Mouse (Mus musculus) lung, adult 10 weeks (tissue): ENCODE results near the gene Gpn3. TPM values are rescaled to one million over a fixed set of nuclear protein-coding genes. Genes with fewer than 3 reads are reported as not detected.

Source experiments
- polyA plus RNA-seq: library from polyadenylated mRNA; stranded (reverse); fragments of 350-450 nt; fragmentation: Illumina TruSeq; extraction: RNeasy Lipid Tissue Mini Kit (QIAGEN cat#74804); gene quantifications from one replicate; pipeline ENCODE4 v1.2.3, GENCODE M21; 2014; ENCODE audit warnings: low read depth, low replicate concordance; ENCODE audit not compliant: insufficient read depth

Gene Gpn3
- polyA plus RNA-seq = 21.9 TPM

DNA sequence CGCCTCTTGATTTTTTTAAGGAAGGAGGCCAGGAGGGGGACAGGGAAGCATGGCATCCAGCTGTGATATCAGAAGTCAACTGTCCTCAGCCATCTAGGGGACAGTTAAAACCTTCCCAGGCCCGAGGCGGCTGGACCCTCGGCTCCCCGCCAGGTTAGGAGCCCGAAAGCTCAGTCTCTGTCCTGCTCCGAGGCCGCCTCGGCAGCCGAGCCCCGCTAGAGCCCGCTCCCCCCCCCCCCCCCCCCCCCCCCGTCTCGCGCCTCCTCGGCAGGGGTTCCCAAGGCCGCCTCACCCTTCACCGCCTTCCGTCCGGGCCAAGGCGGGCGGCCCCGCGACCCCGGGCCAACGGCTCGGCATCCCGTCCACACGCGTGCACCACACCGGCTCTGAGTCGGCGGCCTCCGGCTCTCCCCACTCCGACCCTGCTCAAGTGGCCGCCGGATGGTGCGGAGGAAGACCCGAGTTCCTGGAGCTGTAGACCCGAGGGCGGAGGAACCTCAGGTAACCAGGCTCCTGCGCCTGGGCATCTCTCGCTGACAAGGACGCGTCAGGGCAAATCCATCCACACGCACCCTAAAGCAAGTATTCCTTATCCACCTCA, at the start of gene Gpn3:
TSS of gene Gpn3 (plus strand) at position 286 of the 601 bp plus-strand sequence.

DNA sequence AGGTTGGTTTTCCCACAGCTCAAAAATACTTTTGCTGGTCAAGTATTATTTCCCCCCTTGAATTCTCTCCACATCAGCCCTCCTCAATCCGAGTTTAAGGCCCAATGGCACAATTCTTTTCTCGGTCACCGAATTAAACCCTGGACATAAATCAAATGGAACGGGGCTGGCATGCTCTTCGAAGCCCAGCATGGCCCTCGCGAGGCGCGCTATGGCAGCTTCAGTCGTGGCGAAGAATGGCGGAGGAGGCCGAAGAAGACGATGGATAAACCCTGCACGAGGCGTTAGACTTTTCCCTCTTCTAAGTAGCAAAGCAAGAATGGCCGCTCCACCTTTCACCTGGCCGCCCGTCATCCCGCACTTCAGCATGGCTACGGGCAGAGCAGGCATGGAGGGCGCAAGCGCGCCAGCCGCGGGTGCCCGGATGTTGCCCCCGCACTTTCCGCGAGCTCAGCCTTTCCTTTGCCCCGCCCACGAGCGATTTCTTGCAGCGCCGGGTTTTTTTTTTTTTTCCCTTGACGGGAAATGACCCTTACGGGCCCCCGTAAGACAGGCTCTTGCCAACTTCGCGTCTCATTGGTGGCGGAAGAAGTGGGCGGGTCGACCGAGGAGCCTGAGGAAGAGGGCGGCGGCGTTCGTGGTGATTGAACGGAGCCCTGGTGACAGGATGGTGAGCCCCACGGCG, 17.7 kb upstream of the Gpn3 start, which contains the start of the genes Rad9b and Vps29:
TSS of gene Rad9b (minus strand) at position 427 of the 685 bp plus-strand sequence.
TSS of gene Vps29 (plus strand) at position 563 of the 685 bp plus-strand sequence.

DNA sequence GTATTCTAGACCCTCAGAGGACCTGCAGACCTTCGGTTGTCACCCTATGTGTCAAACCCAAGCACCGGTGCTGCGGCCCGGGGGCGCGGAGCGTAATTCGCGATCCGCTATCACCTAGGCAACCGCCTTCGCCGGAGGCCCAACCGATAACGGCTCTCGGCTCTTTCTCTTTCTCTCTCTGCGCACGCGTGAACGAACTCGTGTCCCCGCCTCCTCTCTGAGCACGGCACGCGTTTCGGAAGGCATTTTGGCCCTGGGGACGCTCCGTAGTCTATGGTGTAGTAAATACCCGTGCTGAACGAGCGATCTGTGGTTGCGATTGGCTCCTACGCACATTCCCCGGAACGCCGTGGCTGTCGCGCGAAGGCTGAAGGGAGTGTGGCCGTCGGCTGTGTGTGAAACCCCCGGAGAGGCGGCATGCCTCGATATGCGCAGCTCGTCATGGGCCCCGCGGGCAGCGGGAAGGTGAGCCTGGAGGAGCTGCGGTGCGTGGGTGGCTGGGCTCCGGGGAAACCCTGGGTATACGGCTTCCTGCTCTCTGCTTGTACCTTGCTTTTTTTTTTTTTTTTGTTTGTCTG, 605 bp downstream of the Gpn3 start, which contains the start of gene Fam216a:
TSS of gene Fam216a (minus strand) at position 173 of the 578 bp plus-strand sequence.

DNA sequence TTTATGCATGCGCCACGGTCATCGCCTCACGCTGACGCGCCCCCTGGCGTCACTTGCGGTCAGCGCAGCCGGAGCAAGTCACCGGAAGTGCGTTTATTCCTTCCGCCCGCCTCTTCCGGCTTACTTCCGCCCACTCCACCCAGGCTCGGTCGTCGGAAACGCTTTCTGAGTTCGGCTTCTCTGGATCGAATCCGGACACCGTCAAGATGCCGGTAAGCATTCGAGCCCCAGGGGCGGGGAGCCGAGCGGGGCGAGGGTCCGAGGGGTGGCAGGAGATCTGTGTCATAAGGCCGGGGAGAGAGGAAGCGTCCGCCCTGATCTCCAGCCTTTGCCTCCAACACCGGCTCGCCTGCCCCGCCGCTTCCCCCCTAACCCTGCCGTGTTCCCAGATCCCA, 20.1 kb downstream of the Gpn3 start, which contains the start of gene Arpc3:
TSS of gene Arpc3 (plus strand) at position 93 of the 395 bp plus-strand sequence.

DNA sequence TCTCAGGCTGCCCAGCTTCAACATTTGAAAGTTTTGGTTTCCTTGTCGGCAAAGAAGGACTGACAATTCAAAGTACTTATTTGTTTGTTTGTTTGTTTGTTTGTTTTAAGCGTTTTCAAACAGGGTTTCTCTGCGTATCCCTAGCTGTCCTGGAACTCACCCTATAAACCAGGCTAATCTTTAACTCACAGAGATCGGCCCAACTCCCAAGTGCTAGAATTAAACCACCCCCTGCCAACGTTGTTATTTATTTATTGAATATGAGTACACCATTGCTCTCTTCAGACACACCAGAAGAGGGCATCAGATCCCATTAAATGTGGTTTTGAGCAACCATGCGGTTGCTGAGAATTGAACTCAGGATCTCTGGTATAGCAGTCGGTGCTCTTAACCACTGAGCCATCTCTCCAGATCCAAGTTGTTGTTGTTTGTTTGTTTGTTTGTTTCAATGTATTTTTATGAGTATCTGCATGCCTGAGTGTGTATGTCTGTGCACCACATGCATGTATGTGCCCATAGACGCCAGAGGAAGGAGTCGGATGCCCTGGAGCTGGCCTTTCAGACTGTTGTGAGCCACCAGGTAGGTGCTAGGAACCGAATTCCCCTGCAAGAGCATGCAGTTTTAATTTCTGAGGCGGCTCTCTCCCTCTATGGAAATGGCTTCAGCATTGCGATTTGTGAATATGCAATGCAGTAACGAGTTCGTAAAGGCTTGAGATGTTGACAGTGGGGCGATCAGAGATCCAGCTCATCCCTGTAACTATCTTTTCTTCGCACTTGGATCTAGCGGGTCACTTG, 49.8 kb downstream of the Gpn3 start, which contains the start of gene Anapc7:
TSS of gene Anapc7 (plus strand) at position 423 of the 798 bp plus-strand sequence.

Other genes starting within 250 kb of the Gpn3 start
- 0.51 TPM for gene Ccdc63, start 231.1 kb upstream of the Gpn3 start, polyA plus RNA-seq
- gene Ppp1cc, start 213.6 kb upstream of the Gpn3 start, polyA plus RNA-seq = 120 TPM
- 16.2 TPM for gene Hvcn1, start 165.1 kb upstream of the Gpn3 start, polyA plus RNA-seq
- 4.1 TPM for gene Tctn1, start 107.4 kb upstream of the Gpn3 start, polyA plus RNA-seq
- gene Pptc7, start 87.5 kb upstream of the Gpn3 start, polyA plus RNA-seq = 12.7 TPM
- gene Rad9b, start 17.6 kb upstream of the Gpn3 start, polyA plus RNA-seq = 1.3 TPM
- gene Vps29, start 17.5 kb upstream of the Gpn3 start, polyA plus RNA-seq = 92.0 TPM
- 22.4 TPM for gene Fam216a, start 488 bp downstream of the Gpn3 start, polyA plus RNA-seq
- gene Arpc3, start 20.0 kb downstream of the Gpn3 start, polyA plus RNA-seq = 325 TPM
- 17.9 TPM for gene Anapc7, start 49.8 kb downstream of the Gpn3 start, polyA plus RNA-seq
- 104 TPM for gene Atp2a2, start 130.3 kb downstream of the Gpn3 start, polyA plus RNA-seq
- gene Ift81, start 242.6 kb downstream of the Gpn3 start, polyA plus RNA-seq = 12.6 TPM